Mouse (Mus musculus) liver, postnatal 0 days (tissue): Measurements from ENCODE around the gene Rpl18.

Source experiments
- CTCF ChIP-seq: sonication (generic); IDR thresholded peaks from 2 replicates; pipeline ENCODE4 v1.5.1; 2016; ENCODE audit warnings: antibody characterized with exemption, low read depth
- EP300 ChIP-seq: IDR thresholded peaks from 2 replicates; pipeline ENCODE4 v1.6.1; 2016; ENCODE audit warnings: antibody characterized with exemption, low read depth, mild to moderate bottlenecking

DNA sequence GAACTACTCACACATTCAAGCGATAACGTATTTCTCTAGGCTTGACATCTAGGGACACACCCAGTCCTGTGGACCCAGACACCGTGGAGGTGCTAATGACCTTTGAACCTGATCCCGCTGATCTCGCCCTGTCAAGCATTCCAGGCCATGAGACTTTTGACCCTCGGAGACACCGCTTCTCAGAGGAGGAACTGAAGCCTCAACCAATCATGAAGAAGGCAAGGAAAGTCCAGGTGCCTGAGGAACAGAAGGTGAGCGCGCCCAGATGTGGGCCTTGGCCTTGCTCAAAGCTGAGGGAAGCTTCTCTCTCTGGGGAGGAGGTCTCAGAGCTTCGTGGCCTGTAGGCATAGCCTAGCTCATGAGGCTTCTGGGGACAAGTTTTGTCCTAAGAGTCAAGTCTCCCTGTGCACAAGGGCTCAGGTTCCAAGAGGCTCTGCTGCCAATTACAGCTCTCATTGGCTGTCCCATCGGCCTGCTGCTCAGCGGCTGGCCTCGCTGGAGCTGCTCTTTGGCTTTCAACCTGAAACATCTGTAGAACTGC, 7.0 kb upstream of the Rpl18 start:
- no peak for TF ChIP-seq CTCF
- TF ChIP-seq EP300, result no peak
